Comparison of ENCODE assay signal across 9 mouse cellular contexts in genomic region chr17:54014204-54014603, GRCm38 (mm10). TPM values are rescaled to one million over a fixed set of nuclear protein-coding genes. Genes with fewer than 3 reads are reported as not detected.
DNase-seq lines count a peak whose midpoint lies in the region; ATAC-seq and TF ChIP-seq lines count a peak whose summit lies in the region.
"Had no signal": no experiment of that assay in that cellular context is flagged by ENCODE, and none has a peak within 500 bp of the region (broad histone marks: within the 10 kb centered on the region; RNA-seq: fewer than 3 reads in every experiment).

No protein-coding gene starts in this region.

- no peak overlapping the region for H3K4me2 ChIP-seq in forebrain, embryonic 13.5 days
- no peak overlapping the region for H3K4me2 ChIP-seq in forebrain, embryonic 15.5 days (replicated peaks)
- H3K4me2 ChIP-seq in lung, embryonic 14.5 days = no peak overlapping the region

- 6% methylated on average over 1 of the region's 1 CpGs for WGBS in forebrain, embryonic 13.5 days
- 7% methylated on average over 1 of the region's 1 CpGs for WGBS in forebrain, embryonic 15.5 days
- 14% methylated on average over 1 of the region's 1 CpGs for WGBS in lung, embryonic 14.5 days

- no peaks in the 10 kb centered on the region for H3K9me3 ChIP-seq in forebrain, embryonic 13.5 days (replicated peaks)
- no peaks in the 10 kb centered on the region for H3K9me3 ChIP-seq in forebrain, embryonic 15.5 days
- no peaks in the 10 kb centered on the region for H3K9me3 ChIP-seq in lung, embryonic 14.5 days (ENCODE audit: low read depth, low read length)

- no peaks in the 10 kb centered on the region for H3K27me3 ChIP-seq in forebrain, embryonic 13.5 days
- H3K27me3 ChIP-seq in forebrain, embryonic 15.5 days = no peaks in the 10 kb centered on the region
- H3K27me3 ChIP-seq in lung, embryonic 14.5 days (ENCODE audit: insufficient read depth, low read length) = no peaks in the 10 kb centered on the region

- no peaks in the 10 kb centered on the region for H3K4me1 ChIP-seq in forebrain, embryonic 13.5 days
- no peaks in the 10 kb centered on the region for H3K4me1 ChIP-seq in forebrain, embryonic 15.5 days
- no peaks in the 10 kb centered on the region for H3K4me1 ChIP-seq in lung, embryonic 14.5 days (ENCODE audit: insufficient read depth)

- no peak overlapping the region for H3K27ac ChIP-seq in forebrain, embryonic 13.5 days
- no peak overlapping the region for H3K27ac ChIP-seq in forebrain, embryonic 15.5 days (replicated peaks)
- H3K27ac ChIP-seq in lung, embryonic 14.5 days (ENCODE audit: low read depth) = no peak overlapping the region
- H3K27ac ChIP-seq: macrophage had no signal

- no peak overlapping the region for H3K9ac ChIP-seq in forebrain, embryonic 13.5 days
- H3K9ac ChIP-seq in forebrain, embryonic 15.5 days (replicated peaks) = no peak overlapping the region
- H3K9ac ChIP-seq in lung, embryonic 14.5 days = no peak overlapping the region

- ATAC-seq in forebrain, embryonic 13.5 days = peak; percentile 66
- ATAC-seq in forebrain, embryonic 15.5 days (replicated peaks) = no peak; the same call in 1 of the 2 replicates
- ATAC-seq in lung, embryonic 14.5 days (ENCODE audit: insufficient read depth) = no peak
- peak; percentile 70; the same call in 1 of the 2 replicates for ATAC-seq in megakaryocyte progenitor cell, adult 5-6 weeks (replicated peaks; ENCODE audit: poor library complexity)
- ATAC-seq in CD4-positive, CD25-positive, alpha-beta regulatory T cell, adult 4 months = no peak

- H3K36me3 ChIP-seq in forebrain, embryonic 13.5 days (ENCODE audit: poor library complexity, severe bottlenecking) = no peaks in the 10 kb centered on the region
- no peaks in the 10 kb centered on the region for H3K36me3 ChIP-seq in forebrain, embryonic 15.5 days
- H3K36me3 ChIP-seq in lung, embryonic 14.5 days (ENCODE audit: insufficient read depth) = no peaks in the 10 kb centered on the region

- DNase-seq in lung, embryonic 14.5 days = peak; percentile 71
- DNase-seq in lung, postnatal 4 days = no peak
- DNase-seq in forelimb bud, embryonic 11.5 days (ENCODE audit: low read depth, low spot score) = peak; percentile 4
- no peak for DNase-seq in urinary bladder, postnatal 10 days (ENCODE audit: low spot score)

- H3K4me3 ChIP-seq in forebrain, embryonic 13.5 days = no peak overlapping the region
- H3K4me3 ChIP-seq in forebrain, embryonic 15.5 days = no peak overlapping the region
- no peak overlapping the region for H3K4me3 ChIP-seq in lung, embryonic 14.5 days (ENCODE audit: low read depth, low read length)

- peak; percentile 69 for TF ChIP-seq CTCF in lung, embryonic 14.5 days (IDR thresholded peaks at IDR 0.05; ENCODE audit: low read depth)

RNA-seq across cellular contexts. Expression of gene Sult1c1, which starts 23.7 kb away (rescaled TPM):
- 0.10 TPM in 1 of 2 replicates, not detected in the other for polyA plus RNA-seq in forebrain, embryonic 13.5 days (2015; fragmentation: Nextera tagmentation; extraction: Ambion mirVana)
- 0.10 TPM in 1 of 2 replicates, not detected in the other for polyA plus RNA-seq in forebrain, embryonic 15.5 days (2015; fragmentation: Nextera tagmentation; extraction: Ambion mirVana)
- not detected in 2 replicates for polyA plus RNA-seq in lung, embryonic 14.5 days (2014; fragmentation: Nextera tagmentation; extraction: Ambion mirVana)
- total RNA-seq in megakaryocyte progenitor cell, adult 5-6 weeks (2015) = not detected in 2 replicates
- not detected in 2 replicates for total RNA-seq in megakaryocyte progenitor cell, adult 5-6 weeks (2017)
- polyA plus RNA-seq in CD4-positive, CD25-positive, alpha-beta regulatory T cell, adult 4 months (2017; shearing (Covaris generic)) = not detected
- polyA plus RNA-seq: macrophage had no signal

Comparison
In these comparisons a context has a peak if more than half of its experiments do, and no peak if none do; other contexts are left out.
1. ATAC-seq: peak in forebrain, embryonic 13.5 days (single experiment) and megakaryocyte progenitor cell, adult 5-6 weeks (single experiment); none in forebrain, embryonic 15.5 days (single experiment), lung, embryonic 14.5 days (single experiment) and CD4-positive, CD25-positive, alpha-beta regulatory T cell, adult 4 months (single experiment).
2. DNase-seq: peak in lung, embryonic 14.5 days (single experiment) and forelimb bud, embryonic 11.5 days (single experiment); none in lung, postnatal 4 days (0 of 2) and urinary bladder, postnatal 10 days (single experiment).